Mouse (Mus musculus) heart, postnatal 36 days (tissue): ENCODE results near the gene Vdr. TPM values are rescaled to one million over a fixed set of nuclear protein-coding genes. Genes with fewer than 3 reads are reported as not detected.

ENCODE experiments used
- DNase-seq, 2 experiments: peaks; one replicate each; pipeline ENCODE4 v3.0.0; 2021 to 2022
- intact Hi-C: fragments of 180-260 bp; cut with DNase I; formaldehyde crosslinking; loops from one replicate; pipeline ENCODE4 v1.15.1; 2025
- total RNA-seq, 2 experiments: library from RNA; stranded (reverse); gene quantifications; 2 replicates each; pipeline ENCODE4 v1.2.3; 2021

The Vdr gene
- total RNA-seq, 2 experiments from 2014 or later, result 1.6 to 1.7 TPM

- no peak for DNase-seq
- intact Hi-C loops, result no loop called here
These were observed 77.5 kb downstream of the Vdr start for GRCm38 (mm10) chr15:97832764-97833479.

- intact Hi-C loops, result loop anchor here (1.0 kb wide), 1 partner anchor 8 kb away; no protein-coding TSS in a partner anchor
- DNase-seq, result peak in 1 of 2 experiments; percentile 56
These were observed 78.3 kb downstream of the Vdr start for GRCm38 (mm10) chr15:97831987-97832640.

GRCm38 (mm10) chr15:97831242-97831986 is 79.0 kb downstream of the Vdr start:
- DNase-seq, result peak; percentile 74 to 82
- intact Hi-C loops, result loop anchor here (1.0 kb wide), 1 partner anchor 9 kb away; no protein-coding TSS in a partner anchor

GRCm38 (mm10) chr15:97830788-97831241 is 79.6 kb downstream of the Vdr start:
- intact Hi-C loops, result loop anchor here (1.0 kb wide), 1 partner anchor 9 kb away; no protein-coding TSS in a partner anchor

DNA sequence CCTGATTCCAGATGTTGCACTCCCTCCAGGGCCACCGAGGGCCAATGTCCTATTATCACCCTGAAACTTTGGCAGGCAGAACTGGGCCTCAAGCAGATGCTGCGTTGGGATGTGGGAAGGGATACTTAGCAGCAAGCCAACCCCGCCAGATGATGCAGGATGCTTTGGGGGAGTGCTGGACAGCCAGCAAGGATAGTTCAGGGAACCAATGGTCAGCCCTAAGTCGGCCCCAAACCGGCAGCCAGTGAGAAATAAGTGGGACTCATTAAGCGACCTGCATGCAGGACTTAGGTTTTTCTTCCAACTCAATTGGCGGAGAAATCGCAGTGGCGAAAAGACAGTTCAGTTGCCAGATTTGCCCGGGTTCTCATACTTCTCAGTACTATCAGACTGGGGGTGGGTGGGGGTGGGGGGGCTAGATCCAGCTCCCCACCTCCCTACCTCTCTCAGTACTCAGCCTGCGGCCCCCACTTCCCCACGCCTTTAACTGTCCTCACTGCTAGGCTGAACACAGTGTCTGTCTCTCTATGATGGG is 80.1 kb downstream of the Vdr start:
- DNase-seq, result peak in 1 of 2 experiments; percentile 53
- intact Hi-C loops, result no loop called here

More at GRCm38 (mm10) chr15:97830788-97831241, 79.6 kb downstream of the Vdr start:
- peak; percentile 61 to 82 for DNase-seq

DNA sequence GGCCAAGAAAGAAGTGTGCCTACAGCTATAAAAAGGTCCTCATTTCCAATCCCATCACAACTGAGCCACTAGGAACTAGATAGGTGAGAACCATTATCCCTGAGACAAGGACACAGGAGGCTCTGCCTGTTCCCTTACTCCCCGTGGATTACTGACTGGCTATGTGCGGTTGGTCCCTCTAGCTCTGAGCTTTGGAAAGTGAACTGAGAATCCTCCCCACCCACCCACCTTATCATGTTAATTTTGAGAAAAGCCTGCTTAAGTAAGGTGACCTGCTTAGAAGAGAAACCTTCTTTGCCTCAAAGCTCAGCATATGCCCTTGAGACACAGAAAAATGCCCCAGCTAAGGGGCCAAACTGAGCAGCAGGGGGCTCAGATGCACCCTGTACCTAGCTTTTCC is 81.0 kb downstream of the Vdr start:
- DNase-seq, result no peak
- intact Hi-C loops, result no loop called here

DNA sequence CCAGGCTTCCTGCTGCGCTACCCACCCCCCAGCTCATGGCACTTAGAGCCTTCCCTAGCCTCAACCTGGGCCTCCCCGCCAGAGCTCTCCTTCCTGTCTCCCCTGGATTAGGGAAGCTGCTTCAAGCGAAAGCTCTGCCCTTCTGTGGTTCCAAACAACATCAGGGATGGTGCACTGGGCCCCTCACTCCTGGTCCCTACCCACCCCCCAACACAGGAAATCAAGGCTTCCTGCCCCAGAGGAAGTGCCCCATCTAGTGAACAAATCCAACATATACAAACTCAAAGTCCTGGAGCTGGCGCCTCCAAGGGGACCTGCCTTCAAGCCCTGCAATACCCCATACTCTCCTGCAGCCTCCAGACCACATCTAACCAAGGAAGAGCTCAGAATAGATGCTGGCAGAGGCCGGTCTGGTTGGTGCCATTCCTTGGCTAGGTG is 81.5 kb downstream of the Vdr start:
- intact Hi-C loops, result no loop called here
- DNase-seq, result peak in 1 of 2 experiments; percentile 57

DNA sequence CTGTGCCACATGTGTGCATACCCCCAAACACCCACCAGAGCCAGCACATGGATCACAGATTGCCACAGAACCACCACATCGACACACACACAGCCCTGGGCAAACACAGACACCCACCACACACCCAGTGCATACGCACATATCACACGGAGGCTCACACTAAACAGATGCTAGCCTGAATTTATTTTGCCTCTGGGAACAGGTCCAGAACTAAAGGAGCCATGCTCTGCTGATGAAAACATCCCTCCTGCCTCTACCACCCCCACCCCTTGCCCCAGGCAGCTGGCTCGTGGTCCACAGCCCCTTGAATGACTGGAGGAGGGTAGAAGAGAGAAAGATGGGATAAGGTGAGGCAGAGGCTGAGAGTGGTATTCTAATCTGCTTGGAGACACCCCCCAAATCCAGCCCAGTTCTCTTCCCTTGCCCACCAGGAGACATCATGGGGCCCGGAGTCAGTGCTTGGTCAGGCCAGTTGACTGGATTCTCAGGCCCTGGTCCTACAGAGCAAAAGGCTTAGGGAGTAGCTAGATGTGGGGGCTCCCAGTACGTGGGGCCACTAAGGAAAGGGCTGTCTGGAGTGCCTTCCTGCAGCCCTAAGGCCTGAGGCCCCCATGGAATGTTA is 82.1 kb downstream of the Vdr start:
- DNase-seq, result no peak
- intact Hi-C loops, result no loop called here

GRCm38 (mm10) chr15:97827401-97827800 is 83.0 kb downstream of the Vdr start:
- DNase-seq, result no peak
- intact Hi-C loops, result no loop called here

- no peak for DNase-seq
- intact Hi-C loops, result no loop called here
These were observed 83.7 kb downstream of the Vdr start for GRCm38 (mm10) chr15:97826588-97827261.

- intact Hi-C loops, result loop anchor here (1.0 to 2.0 kb wide), 3 partner anchors 15 to 23 kb away; no protein-coding TSS in a partner anchor
- DNase-seq, result no peak
These were observed 84.4 kb downstream of the Vdr start for GRCm38 (mm10) chr15:97825941-97826587.

DNA sequence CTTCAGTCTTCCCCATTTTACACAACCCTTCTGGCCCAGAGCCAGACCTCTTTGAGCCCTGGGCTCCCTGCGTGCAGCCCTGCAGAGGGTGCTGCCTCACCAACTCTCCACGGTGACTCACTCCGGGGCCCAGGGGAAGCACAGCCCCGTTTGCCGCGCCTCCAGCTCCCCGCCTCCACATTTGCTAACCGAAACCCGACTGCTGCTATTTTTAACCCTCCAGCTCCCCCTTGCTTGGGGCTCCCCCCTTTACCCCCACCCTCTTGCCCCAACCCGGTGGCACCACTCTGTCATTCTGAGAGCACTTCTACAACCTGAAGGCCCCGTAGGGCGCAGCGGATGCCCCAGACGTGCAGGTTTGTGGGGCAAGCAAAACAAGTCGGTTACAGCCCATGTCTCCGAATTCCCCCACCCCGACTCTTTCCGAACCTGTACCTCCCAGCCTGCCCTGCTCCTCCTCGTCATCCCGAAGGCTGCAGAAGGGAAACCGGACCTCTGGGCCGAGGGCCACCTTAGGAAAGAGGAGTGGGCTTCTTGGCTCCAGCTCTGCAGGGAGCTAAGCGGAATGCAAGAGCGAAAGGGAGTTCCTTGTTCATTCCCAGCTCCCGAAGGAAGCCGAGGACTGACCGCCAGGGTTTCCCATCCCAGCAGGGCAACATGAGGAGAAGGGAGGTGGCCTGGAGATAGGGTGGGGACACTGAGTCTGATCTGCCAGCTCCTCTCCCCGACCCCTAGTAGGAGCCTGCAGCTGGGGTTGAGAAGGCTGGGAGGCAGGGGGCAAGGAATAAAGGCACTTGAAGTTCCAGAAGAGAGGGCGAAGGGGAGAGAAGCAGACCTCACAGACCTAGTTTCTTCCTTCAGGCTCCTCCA is 85.1 kb downstream of the Vdr start:
- intact Hi-C loops, result loop anchor here (1.0 to 2.0 kb wide), 3 partner anchors 15 to 24 kb away; no protein-coding TSS in a partner anchor
- DNase-seq, result peak; percentile 83 to 86

- intact Hi-C loops, result loop anchor here (2.0 kb wide), 2 partner anchors 13 to 17 kb away; no protein-coding TSS in a partner anchor
These were observed 86.4 kb downstream of the Vdr start for GRCm38 (mm10) chr15:97824042-97824441.

DNA sequence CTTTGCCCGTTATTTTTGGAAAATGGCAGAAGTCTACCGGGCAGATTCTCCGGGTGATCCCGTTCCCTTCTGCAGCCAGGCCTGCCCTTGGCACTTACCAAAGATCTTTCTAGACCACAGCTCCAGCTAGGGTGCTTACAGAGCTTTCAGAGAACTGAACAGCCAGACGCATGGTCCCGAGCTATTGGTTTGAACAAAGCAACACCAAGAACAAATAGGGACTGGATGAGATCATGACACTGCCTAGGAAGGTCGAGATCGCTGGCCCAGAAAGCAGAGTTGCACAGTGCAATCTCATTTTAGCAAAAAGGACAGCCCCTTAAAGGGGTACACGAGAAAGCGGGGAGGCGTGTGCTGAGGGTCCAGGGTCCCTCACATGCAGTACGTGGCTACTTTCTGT is 87.0 kb downstream of the Vdr start:
- DNase-seq, result no peak

More at GRCm38 (mm10) chr15:97824042-97824441, 86.4 kb downstream of the Vdr start:
- DNase-seq, result peak in 1 of 2 experiments; percentile 54

DNA sequence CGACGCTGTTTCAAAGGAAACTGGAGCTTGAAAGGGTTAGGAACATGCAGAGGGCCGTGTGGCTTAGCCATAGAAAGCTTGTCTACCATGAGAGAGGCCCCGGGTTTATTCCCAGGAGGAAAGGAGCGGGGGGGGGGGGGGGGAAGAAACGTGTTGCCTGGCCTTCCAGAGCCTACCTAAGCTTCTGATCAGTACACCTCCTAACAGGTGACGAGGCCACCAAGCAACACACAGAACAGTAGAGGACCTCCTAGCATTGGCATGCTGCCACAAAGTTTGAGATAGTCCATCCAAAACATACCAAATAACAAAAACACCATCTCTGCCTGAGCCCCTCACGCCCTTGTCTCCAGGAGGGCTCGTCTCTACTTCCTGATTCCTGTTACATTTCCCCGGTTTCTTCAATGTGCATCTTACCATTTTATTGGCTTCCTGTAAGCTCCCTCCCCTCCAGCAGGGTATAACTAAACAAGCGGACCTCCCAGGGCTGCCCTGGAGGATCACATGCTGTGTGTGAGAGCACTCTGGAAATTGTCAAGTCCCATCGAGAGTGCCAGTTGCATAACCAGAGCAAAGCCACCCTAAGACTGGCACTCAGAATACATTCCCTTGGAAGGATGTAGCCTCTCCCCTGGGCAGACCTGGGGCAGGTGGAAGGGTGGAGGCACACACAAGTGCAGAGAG is 87.7 kb downstream of the Vdr start:
- intact Hi-C loops, result no loop called here

More for the DNA sequence above, 87.0 kb downstream of the Vdr start:
- intact Hi-C loops, result no loop called here

DNA sequence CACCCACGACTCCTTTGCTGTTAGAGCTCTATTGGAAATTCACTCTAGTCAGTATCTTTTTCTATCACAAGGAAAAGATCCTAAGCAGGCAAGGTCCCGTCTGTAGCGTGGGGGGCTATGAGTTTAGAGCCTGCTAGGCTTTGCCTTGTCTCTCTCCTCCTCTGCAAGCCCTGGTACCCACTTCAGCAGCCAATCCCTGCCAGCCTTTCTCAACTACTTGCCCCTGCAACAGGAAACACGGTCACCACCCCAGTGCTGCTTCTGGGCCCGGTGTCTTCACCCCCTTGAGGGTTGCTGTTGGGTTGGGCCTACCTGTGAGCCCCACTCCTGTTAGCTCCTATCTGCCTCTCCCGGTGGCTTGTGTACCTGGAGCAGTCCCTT is 88.5 kb downstream of the Vdr start:
- no peak for DNase-seq
- intact Hi-C loops, result no loop called here

More for the DNA sequence above, 87.7 kb downstream of the Vdr start:
- no peak for DNase-seq

DNA sequence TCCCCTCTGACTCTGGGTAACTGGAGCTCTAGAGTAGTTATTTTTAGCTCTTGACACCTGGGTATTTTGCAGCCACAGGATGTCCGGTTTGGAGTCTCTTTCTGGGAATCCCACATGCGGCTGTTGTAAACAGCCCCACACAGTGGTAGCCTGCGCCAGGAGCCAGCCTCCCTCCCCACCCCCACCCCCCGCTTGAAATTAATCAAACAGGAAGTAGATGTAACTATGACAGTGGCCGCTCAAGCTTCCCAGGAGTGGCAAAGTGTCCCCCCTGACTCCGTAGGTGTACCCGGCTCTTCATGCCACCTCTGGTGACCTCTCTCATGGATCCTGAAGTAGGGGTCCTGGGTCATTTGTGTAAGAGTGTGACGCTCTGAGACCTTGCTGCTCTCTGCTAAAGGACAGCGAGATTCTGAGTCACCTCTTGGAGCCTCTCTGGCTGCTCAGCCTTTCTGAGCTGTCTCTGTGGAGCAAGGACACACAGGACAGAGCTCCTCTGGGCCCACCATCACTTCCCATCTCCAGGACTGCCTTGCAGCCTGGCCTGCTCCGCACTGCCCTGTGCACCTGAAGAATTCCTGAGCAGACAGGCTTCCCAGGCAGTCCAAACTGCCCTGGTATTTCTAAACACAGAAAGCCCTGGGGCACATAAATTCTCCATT is 89.0 kb downstream of the Vdr start:
- intact Hi-C loops, result no loop called here

More for the DNA sequence above, 89.0 kb downstream of the Vdr start:
- DNase-seq, result peak in 1 of 2 experiments; percentile 50
